In genomic region chr7:125005638-125006037, GRCm38 (mm10) we compare ENCODE assay signal across 14 mouse cellular contexts.
DNase-seq lines count a peak whose midpoint lies in the region; ATAC-seq lines count a peak whose summit lies in the region.
"Had no signal": no experiment of that assay in that cellular context is flagged by ENCODE, and none has a peak within 500 bp of the region (broad histone marks: within the 10 kb centered on the region; RNA-seq: fewer than 3 reads in every experiment).

No protein-coding gene starts in this region.

- H3K27ac ChIP-seq in midbrain, embryonic 16.5 days (ENCODE audit: low read length): no peak overlapping the region; the same call in 1 of the 2 replicates
- no peak overlapping the region for H3K27ac ChIP-seq in midbrain, embryonic 15.5 days
- H3K27ac ChIP-seq: heart, embryonic 10.5 days; midbrain, embryonic 12.5 days; neural tube, embryonic 13.5 days; stomach, postnatal 0 days had no signal

- peaks cover 8% of the 10 kb centered on the region; the same call in 1 of the 2 replicates for H3K4me1 ChIP-seq in midbrain, embryonic 16.5 days (ENCODE audit: control insufficient read depth, insufficient read depth, low read length)
- 0 out of 2 replicates have a peak, but pooled peaks cover 3% of the 10 kb centered on the region for H3K4me1 ChIP-seq in midbrain, embryonic 15.5 days
- H3K4me1 ChIP-seq: heart, embryonic 10.5 days; midbrain, embryonic 12.5 days; neural tube, embryonic 13.5 days had no signal

- H3K9me3 ChIP-seq in midbrain, embryonic 16.5 days (replicated peaks; ENCODE audit: control insufficient read depth, low read length, poor library complexity, severe bottlenecking): no peaks in the 10 kb centered on the region
- H3K9me3 ChIP-seq in midbrain, embryonic 15.5 days: no peaks in the 10 kb centered on the region
- H3K9me3 ChIP-seq: heart, embryonic 10.5 days; midbrain, embryonic 12.5 days; neural tube, embryonic 13.5 days had no signal

- no peaks in the 10 kb centered on the region for H3K27me3 ChIP-seq in midbrain, embryonic 16.5 days (ENCODE audit: control insufficient read depth, insufficient read depth, low read depth, low read length)
- H3K27me3 ChIP-seq in midbrain, embryonic 15.5 days (replicated peaks): no peaks in the 10 kb centered on the region
- H3K27me3 ChIP-seq: midbrain, embryonic 12.5 days; neural tube, embryonic 13.5 days had no signal

- 0 out of 2 replicates have a peak overlapping the region, but pooled peaks have one; percentile 20 for H3K9ac ChIP-seq in midbrain, embryonic 16.5 days (ENCODE audit: low read depth, low read length)
- H3K9ac ChIP-seq in midbrain, embryonic 15.5 days: no peak overlapping the region
- H3K9ac ChIP-seq: midbrain, embryonic 12.5 days; neural tube, embryonic 13.5 days had no signal

- H3K4me2 ChIP-seq in midbrain, embryonic 16.5 days (ENCODE audit: low read length): no peak overlapping the region
- H3K4me2 ChIP-seq in midbrain, embryonic 15.5 days: no peak overlapping the region
- H3K4me2 ChIP-seq: midbrain, embryonic 12.5 days; neural tube, embryonic 13.5 days had no signal

- H3K36me3 ChIP-seq in midbrain, embryonic 16.5 days (ENCODE audit: control insufficient read depth, insufficient read depth, low read length): no peaks in the 10 kb centered on the region
- no peaks in the 10 kb centered on the region for H3K36me3 ChIP-seq in midbrain, embryonic 15.5 days (replicated peaks)
- H3K36me3 ChIP-seq: heart, embryonic 10.5 days; midbrain, embryonic 12.5 days; neural tube, embryonic 13.5 days had no signal

- peak; percentile 53 to 79 for DNase-seq in frontal cortex, adult 2 months (ENCODE audit: extremely low spot score in 1 of 2, low spot score in 1 of 2)
- DNase-seq in left cerebral cortex, adult 18-20 months (ENCODE audit: low spot score in 2 of 2): peak; percentile 35 to 44
- peak; percentile 32 to 43 for DNase-seq in right cerebral cortex, postnatal 36 days (ENCODE audit: low spot score in 2 of 2)
- no peak for DNase-seq in testis, postnatal 14 days (ENCODE audit: low spot score)
- DNase-seq: kidney, adult 2 months; kidney, postnatal 4 days had no signal

- no peak overlapping the region for H3K4me3 ChIP-seq in midbrain, embryonic 16.5 days (ENCODE audit: low read depth, low read length)
- no peak overlapping the region for H3K4me3 ChIP-seq in midbrain, embryonic 15.5 days
- H3K4me3 ChIP-seq: heart, embryonic 10.5 days; midbrain, embryonic 12.5 days; neural tube, embryonic 13.5 days had no signal

- 48% methylated on average over 3 of the region's 3 CpGs for WGBS in midbrain, embryonic 16.5 days
- 45% methylated on average over 3 of the region's 3 CpGs for WGBS in midbrain, embryonic 15.5 days

- ATAC-seq in midbrain, embryonic 16.5 days: 0 out of 2 replicates have a peak, but pooled peaks have one; percentile 32
- ATAC-seq in midbrain, embryonic 15.5 days (replicated peaks): no peak
- ATAC-seq in activated CD4-positive, CD25-positive, alpha-beta regulatory T cell, adult 4 months: no peak
- ATAC-seq: lung, postnatal 0 days had no signal
